Mouse (Mus musculus): ENCODE data around the gene Ipp.

DNA sequence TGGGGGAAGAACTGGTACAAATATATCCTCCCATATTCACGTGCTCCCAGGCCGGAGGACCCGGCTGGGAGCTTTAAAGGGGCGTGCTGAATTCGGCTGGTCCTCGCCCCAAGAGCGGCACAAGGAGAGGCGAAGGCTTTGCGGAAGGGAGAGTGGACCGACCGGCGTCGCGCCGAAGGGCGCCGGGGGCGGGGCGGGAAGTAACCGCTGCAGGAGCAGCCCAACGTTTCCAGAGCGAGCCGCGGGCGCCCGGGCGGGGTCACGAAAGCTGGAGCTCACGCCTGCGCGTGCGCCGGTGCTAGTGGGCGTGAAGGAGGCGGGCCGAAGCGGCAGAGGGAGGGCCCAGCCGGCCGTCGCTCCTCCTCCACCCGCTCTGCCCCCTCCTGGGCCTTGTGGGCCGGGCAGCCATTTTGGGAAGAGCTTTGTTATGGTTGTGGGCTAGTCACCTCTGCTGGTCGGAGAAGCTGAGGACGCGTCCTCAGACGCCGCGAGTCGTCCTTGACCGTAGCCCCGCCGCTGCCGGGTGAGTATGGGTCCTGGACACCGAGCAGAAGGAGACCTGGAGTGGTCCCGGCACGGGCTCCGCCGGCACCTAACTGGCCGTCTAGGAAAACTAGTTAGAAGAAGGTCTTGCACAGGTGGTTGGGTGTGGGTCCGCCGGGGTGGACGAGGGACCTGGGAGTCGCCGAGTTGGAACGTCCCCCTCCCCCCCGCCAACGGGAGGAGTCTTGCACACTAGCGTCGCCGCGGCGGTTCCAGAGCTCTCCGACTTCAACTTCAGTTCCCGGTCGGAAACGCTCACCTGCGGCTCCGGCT is 50.2 kb downstream of the Ipp start, which contains the start of gene Gpbp1l1:
- TF ChIP-seq CTCF (conservative IDR thresholded peaks at IDR 0.05; ENCODE audit: low read length) = no peak
- no peak for TF ChIP-seq POU5F1 (IDR thresholded peaks at IDR 0.05; ENCODE audit: borderline replicate concordance, low read length)
